Mouse (Mus musculus): ENCODE results near the gene Nfatc2ip. TPM values are rescaled to one million over a fixed set of nuclear protein-coding genes. Genes with fewer than 3 reads are reported as not detected.
A peak's percentile ranks its signal among the peaks of the same experiment; 100 is the strongest.

The Nfatc2ip gene
- polyA plus RNA-seq, 1 experiment from 2014 or later = 1.7 TPM

- H3K9ac ChIP-seq (ENCODE audit: low read depth, low read length) = no peak overlapping the region
- no peak overlapping the region for H3K27ac ChIP-seq (ENCODE audit: low read length)
- peaks cover 18% of the 10 kb centered on the region for H3K4me1 ChIP-seq (ENCODE audit: control insufficient read depth, low read depth, low read length)
- H3K36me3 ChIP-seq (ENCODE audit: control insufficient read depth, insufficient read depth) = no peaks in the 10 kb centered on the region; the same call in 1 of the 2 replicates
- H3K4me2 ChIP-seq (ENCODE audit: low read depth, low read length) = no peak overlapping the region
- no peak overlapping the region for H3K4me3 ChIP-seq (ENCODE audit: low read depth, low read length)
- no peaks in the 10 kb centered on the region for H3K27me3 ChIP-seq (ENCODE audit: control insufficient read depth, insufficient read depth, low read depth, low read length)
- no peak for ATAC-seq (ENCODE audit: low read depth)
- H3K9me3 ChIP-seq (replicated peaks; ENCODE audit: control insufficient read depth, low read length) = no peaks in the 10 kb centered on the region
Measured at GRCm38 (mm10) chr7:126430167-126430566, 33.6 kb upstream of the Nfatc2ip start.

GRCm38 (mm10) chr7:126429503-126429898 is 33.0 kb upstream of the Nfatc2ip start:
- Histone ChIP-seq H3K27ac (ENCODE audit: low read length) (no peak overlapping the region), H3K4me1 (ENCODE audit: control insufficient read depth, low read depth, low read length) (peaks cover 18% of the 10 kb centered on the region), H3K9me3 (replicated peaks; ENCODE audit: control insufficient read depth, low read length) (no peaks in the 10 kb centered on the region), H3K36me3 (ENCODE audit: control insufficient read depth, insufficient read depth) (no peaks in the 10 kb centered on the region; the same call in 1 of the 2 replicates), H3K27me3 (ENCODE audit: control insufficient read depth, insufficient read depth, low read depth, low read length) (no peaks in the 10 kb centered on the region), H3K4me2 (ENCODE audit: low read depth, low read length) (peak overlapping the region; percentile 99), H3K9ac (ENCODE audit: low read depth, low read length) (peak overlapping the region; percentile 70; the same call in 1 of the 2 replicates), H3K4me3 (ENCODE audit: low read depth, low read length) (peak overlapping the region; percentile 75)
- no peak for ATAC-seq (ENCODE audit: low read depth)
- WGBS (ENCODE audit: insufficient replicate concordance) = 38% methylated on average over 15 of the region's 15 CpGs

GRCm38 (mm10) chr7:126428631-126429502 is 32.3 kb upstream of the Nfatc2ip start, which contains the start of gene Rabep2:
Gene Rabep2, plus strand, starts transcription at chr7:126428759.
- Histone ChIP-seq H3K9me3 (replicated peaks; ENCODE audit: control insufficient read depth, low read length) (no peaks in the 10 kb centered on the region), H3K27ac (ENCODE audit: low read length) (peak within 1 kb of the TSS; percentile 69), H3K4me3 (ENCODE audit: low read depth, low read length) (peak within 1 kb of the TSS; percentile 75), H3K9ac (ENCODE audit: low read depth, low read length) (peak within 1 kb of the TSS; percentile 70), H3K36me3 (ENCODE audit: control insufficient read depth, insufficient read depth) (no peaks in the 10 kb centered on the region), H3K4me1 (ENCODE audit: control insufficient read depth, low read depth, low read length) (peaks cover 18% of the 10 kb centered on the region), H3K27me3 (ENCODE audit: control insufficient read depth, insufficient read depth, low read depth, low read length) (no peaks in the 10 kb centered on the region), H3K4me2 (ENCODE audit: low read depth, low read length) (peak within 1 kb of the TSS; percentile 99)
- under 1% methylated on average over 82 of the region's 82 CpGs for WGBS (ENCODE audit: insufficient replicate concordance)
- ATAC-seq (ENCODE audit: low read depth) = peak; percentile 84

- H3K4me3 ChIP-seq (ENCODE audit: low read depth, low read length) = peak overlapping the region; percentile 75
- no peaks in the 10 kb centered on the region for H3K27me3 ChIP-seq (ENCODE audit: control insufficient read depth, insufficient read depth, low read depth, low read length)
- no peaks in the 10 kb centered on the region for H3K36me3 ChIP-seq (ENCODE audit: control insufficient read depth, insufficient read depth)
- WGBS (ENCODE audit: insufficient replicate concordance) = 6% methylated on average over 4 of the region's 4 CpGs
- peak overlapping the region; percentile 99 for H3K4me2 ChIP-seq (ENCODE audit: low read depth, low read length)
- H3K27ac ChIP-seq (ENCODE audit: low read length) = peak overlapping the region; percentile 69
- no peaks in the 10 kb centered on the region for H3K9me3 ChIP-seq (replicated peaks; ENCODE audit: control insufficient read depth, low read length)
- H3K9ac ChIP-seq (ENCODE audit: low read depth, low read length) = peak overlapping the region; percentile 70
- peaks cover 18% of the 10 kb centered on the region for H3K4me1 ChIP-seq (ENCODE audit: control insufficient read depth, low read depth, low read length)
- peak; percentile 31; the same call in 1 of the 2 replicates for ATAC-seq (ENCODE audit: low read depth)
Measured at GRCm38 (mm10) chr7:126428154-126428553, 31.6 kb upstream of the Nfatc2ip start.

- peaks cover 18% of the 10 kb centered on the region for H3K4me1 ChIP-seq (ENCODE audit: control insufficient read depth, low read depth, low read length)
- no peaks in the 10 kb centered on the region for H3K9me3 ChIP-seq (replicated peaks; ENCODE audit: control insufficient read depth, low read length)
- no peaks in the 10 kb centered on the region for H3K36me3 ChIP-seq (ENCODE audit: control insufficient read depth, insufficient read depth)
- H3K4me2 ChIP-seq (ENCODE audit: low read depth, low read length) = no peak overlapping the region
- no peaks in the 10 kb centered on the region for H3K27me3 ChIP-seq (ENCODE audit: control insufficient read depth, insufficient read depth, low read depth, low read length)
- no peak overlapping the region for H3K4me3 ChIP-seq (ENCODE audit: low read depth, low read length)
- H3K9ac ChIP-seq (ENCODE audit: low read depth, low read length) = no peak overlapping the region
- H3K27ac ChIP-seq (ENCODE audit: low read length) = no peak overlapping the region
- no peak for ATAC-seq (ENCODE audit: low read depth)
- 60% methylated on average over 12 of the region's 13 CpGs for WGBS (ENCODE audit: insufficient replicate concordance)
Measured at GRCm38 (mm10) chr7:126427323-126427860, 30.9 kb upstream of the Nfatc2ip start.

GRCm38 (mm10) chr7:126424161-126424560 is 27.6 kb upstream of the Nfatc2ip start:
- no peak overlapping the region for H3K27ac ChIP-seq (ENCODE audit: low read length)
- H3K9me3 ChIP-seq (replicated peaks; ENCODE audit: control insufficient read depth, low read length) = no peaks in the 10 kb centered on the region
- 62% methylated on average over 6 of the region's 6 CpGs for WGBS (ENCODE audit: insufficient replicate concordance)
- H3K4me2 ChIP-seq (ENCODE audit: low read depth, low read length) = no peak overlapping the region
- peaks cover 11% of the 10 kb centered on the region for H3K4me1 ChIP-seq (ENCODE audit: control insufficient read depth, low read depth, low read length)
- no peak overlapping the region for H3K4me3 ChIP-seq (ENCODE audit: low read depth, low read length)
- no peak overlapping the region for H3K9ac ChIP-seq (ENCODE audit: low read depth, low read length)
- no peak for ATAC-seq (ENCODE audit: low read depth)
- H3K36me3 ChIP-seq (ENCODE audit: control insufficient read depth, insufficient read depth) = no peaks in the 10 kb centered on the region
- no peaks in the 10 kb centered on the region for H3K27me3 ChIP-seq (ENCODE audit: control insufficient read depth, insufficient read depth, low read depth, low read length)

- WGBS (ENCODE audit: insufficient replicate concordance) = 60% methylated on average over 5 of the region's 5 CpGs
- H3K4me1 ChIP-seq (ENCODE audit: control insufficient read depth, low read depth, low read length) = no peaks in the 10 kb centered on the region
- H3K36me3 ChIP-seq (ENCODE audit: control insufficient read depth, insufficient read depth) = no peaks in the 10 kb centered on the region
- no peak overlapping the region for H3K27ac ChIP-seq (ENCODE audit: low read length)
- no peak overlapping the region for H3K4me2 ChIP-seq (ENCODE audit: low read depth, low read length)
- no peak for ATAC-seq (ENCODE audit: low read depth)
- no peaks in the 10 kb centered on the region for H3K27me3 ChIP-seq (ENCODE audit: control insufficient read depth, insufficient read depth, low read depth, low read length)
- H3K9ac ChIP-seq (ENCODE audit: low read depth, low read length) = no peak overlapping the region
- H3K4me3 ChIP-seq (ENCODE audit: low read depth, low read length) = no peak overlapping the region
- H3K9me3 ChIP-seq (replicated peaks; ENCODE audit: control insufficient read depth, low read length) = no peaks in the 10 kb centered on the region
Measured at GRCm38 (mm10) chr7:126421756-126422155, 25.2 kb upstream of the Nfatc2ip start.

- no peak overlapping the region for H3K4me2 ChIP-seq (ENCODE audit: low read depth, low read length)
- no peak overlapping the region for H3K27ac ChIP-seq (ENCODE audit: low read length)
- no peak overlapping the region for H3K4me3 ChIP-seq (ENCODE audit: low read depth, low read length)
- 41% methylated on average over 3 of the region's 3 CpGs for WGBS (ENCODE audit: insufficient replicate concordance)
- no peak overlapping the region for H3K9ac ChIP-seq (ENCODE audit: low read depth, low read length)
- no peaks in the 10 kb centered on the region for H3K27me3 ChIP-seq (ENCODE audit: control insufficient read depth, insufficient read depth, low read depth, low read length)
- H3K36me3 ChIP-seq (ENCODE audit: control insufficient read depth, insufficient read depth) = no peaks in the 10 kb centered on the region
- no peaks in the 10 kb centered on the region for H3K9me3 ChIP-seq (replicated peaks; ENCODE audit: control insufficient read depth, low read length)
- H3K4me1 ChIP-seq (ENCODE audit: control insufficient read depth, low read depth, low read length) = no peaks in the 10 kb centered on the region
- ATAC-seq (ENCODE audit: low read depth) = no peak
Measured at GRCm38 (mm10) chr7:126418496-126418895, 22.0 kb upstream of the Nfatc2ip start.

- Histone ChIP-seq H3K27me3 (ENCODE audit: control insufficient read depth, insufficient read depth, low read depth, low read length) (no peaks in the 10 kb centered on the region), H3K4me3 (ENCODE audit: low read depth, low read length) (no peak overlapping the region), H3K36me3 (ENCODE audit: control insufficient read depth, insufficient read depth) (no peaks in the 10 kb centered on the region), H3K27ac (ENCODE audit: low read length) (no peak overlapping the region), H3K9ac (ENCODE audit: low read depth, low read length) (no peak overlapping the region), H3K4me1 (ENCODE audit: control insufficient read depth, low read depth, low read length) (no peaks in the 10 kb centered on the region), H3K4me2 (ENCODE audit: low read depth, low read length) (no peak overlapping the region), H3K9me3 (replicated peaks; ENCODE audit: control insufficient read depth, low read length) (no peaks in the 10 kb centered on the region)
- ATAC-seq (ENCODE audit: low read depth) = no peak
- 75% methylated on average over 4 of the region's 4 CpGs for WGBS (ENCODE audit: insufficient replicate concordance)
Measured at GRCm38 (mm10) chr7:126417606-126418005, 21.1 kb upstream of the Nfatc2ip start.
